Mouse (Mus musculus): Measurements from ENCODE around the gene Asb1. TPM values are rescaled to one million over a fixed set of nuclear protein-coding genes. Genes with fewer than 3 reads are reported as not detected.

The Asb1 gene
- total RNA-seq, 1 experiment, result 12.2 TPM

DNA sequence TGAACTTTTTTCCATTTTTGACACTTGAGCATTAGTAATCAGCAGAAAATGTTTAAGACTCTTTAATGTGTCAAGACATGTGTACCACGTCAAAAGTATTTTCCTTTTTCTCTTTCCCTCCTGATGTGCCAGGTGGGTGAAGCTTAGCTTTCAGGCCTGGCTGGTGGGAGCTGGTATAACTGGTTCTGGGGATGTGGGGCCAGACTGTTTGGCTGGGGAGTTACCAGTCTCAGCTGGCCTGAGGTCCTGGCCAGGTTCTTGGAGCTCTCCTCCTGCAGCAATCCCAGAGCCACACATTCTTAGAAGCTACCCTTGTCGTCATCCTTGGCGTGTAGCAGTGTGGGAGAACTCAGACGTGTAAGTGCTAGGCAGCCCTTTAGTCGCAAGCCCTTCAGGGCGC, 24.7 kb upstream of the Asb1 start:
- TF ChIP-seq CHD2 (IDR thresholded peaks at IDR 0.05; ENCODE audit: low read depth, low read length), result no peak
- TF ChIP-seq MAFK (IDR thresholded peaks at IDR 0.05; ENCODE audit: insufficient read depth, low read depth, low read length), result no peak
- TF ChIP-seq ZNF384 (IDR thresholded peaks at IDR 0.05; ENCODE audit: low read depth, low read length), result no peak
- no peak for TF ChIP-seq HCFC1 (IDR thresholded peaks at IDR 0.05; ENCODE audit: borderline replicate concordance, insufficient read depth, low read length)
- TF ChIP-seq ZC3H11A (IDR thresholded peaks at IDR 0.05; ENCODE audit: borderline replicate concordance, low read depth, low read length), result no peak
- in situ Hi-C loops (cut with MboI; ENCODE audit: low sequenced_read_pairs in 2 of 2, unreplicated experiment in 2 of 2), result no loop called here
- no peak overlapping the region for H3K4me3 ChIP-seq (ENCODE audit: insufficient read depth in 1 of 2, low read depth in 1 of 2, low read length in 2 of 2, poor library complexity in 1 of 2, severe bottlenecking in 1 of 2)
- H3K27ac ChIP-seq (ENCODE audit: insufficient read depth, low read depth, low read length, poor library complexity, severe bottlenecking), result no peak overlapping the region
- DNase-seq (ENCODE audit: low read depth, low spot score), result no peak
- no peak overlapping the region for H3K9ac ChIP-seq (ENCODE audit: insufficient read depth, low read depth, low read length, poor library complexity, severe bottlenecking)
- H3K4me1 ChIP-seq (ENCODE audit: control insufficient read depth in 2 of 2, insufficient read depth in 2 of 2, low read length in 2 of 2, poor library complexity in 1 of 2), result no peaks in the 10 kb centered on the region
- H3K36me3 ChIP-seq (ENCODE audit: control insufficient read depth, insufficient read depth, low read length, poor library complexity, severe bottlenecking), result peaks cover 2% of the 10 kb centered on the region; the same call in 1 of the 2 replicates
- no peaks in the 10 kb centered on the region for H3K9me3 ChIP-seq (ENCODE audit: control insufficient read depth, insufficient read depth, low read depth, low read length)

DNA sequence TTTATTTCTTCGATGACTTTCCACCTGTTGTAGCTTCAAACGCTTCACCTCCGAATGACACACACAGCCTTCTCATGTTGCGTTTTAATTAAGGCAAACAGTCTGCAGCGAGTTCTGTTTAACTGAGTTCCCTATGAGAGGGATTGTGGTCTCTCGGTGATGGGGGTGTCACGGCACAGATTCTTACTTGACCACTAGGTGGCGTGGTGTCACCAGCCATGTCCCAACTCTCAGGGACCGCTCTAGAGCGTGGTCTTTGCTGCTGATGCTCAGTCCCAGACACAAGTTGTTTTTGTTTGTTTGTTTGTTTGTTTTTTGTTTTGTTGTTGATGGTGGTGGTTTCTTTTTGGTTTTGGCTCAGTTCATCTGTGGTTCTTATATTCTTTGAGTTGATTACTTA, 16.6 kb upstream of the Asb1 start:
- Histone ChIP-seq H3K36me3 (ENCODE audit: control insufficient read depth, insufficient read depth, low read length, poor library complexity, severe bottlenecking) (peaks cover 16% of the 10 kb centered on the region), H3K9me3 (ENCODE audit: control insufficient read depth, insufficient read depth, low read depth, low read length) (no peaks in the 10 kb centered on the region), H3K4me3 (ENCODE audit: insufficient read depth in 1 of 2, low read depth in 1 of 2, low read length in 2 of 2, poor library complexity in 1 of 2, severe bottlenecking in 1 of 2) (no peak overlapping the region), H3K9ac (ENCODE audit: insufficient read depth, low read depth, low read length, poor library complexity, severe bottlenecking) (no peak overlapping the region), H3K27ac (ENCODE audit: insufficient read depth, low read depth, low read length, poor library complexity, severe bottlenecking) (no peak overlapping the region), H3K4me1 (ENCODE audit: control insufficient read depth in 2 of 2, insufficient read depth in 2 of 2, low read length in 2 of 2, poor library complexity in 1 of 2) (no peaks in the 10 kb centered on the region)
- TF ChIP-seq ZNF384 (IDR thresholded peaks at IDR 0.05; ENCODE audit: low read depth, low read length), result no peak
- TF ChIP-seq ZC3H11A (IDR thresholded peaks at IDR 0.05; ENCODE audit: borderline replicate concordance, low read depth, low read length), result no peak
- no peak for TF ChIP-seq MAFK (IDR thresholded peaks at IDR 0.05; ENCODE audit: insufficient read depth, low read depth, low read length)
- TF ChIP-seq HCFC1 (IDR thresholded peaks at IDR 0.05; ENCODE audit: borderline replicate concordance, insufficient read depth, low read length), result no peak
- TF ChIP-seq CHD2 (IDR thresholded peaks at IDR 0.05; ENCODE audit: low read depth, low read length), result no peak
- in situ Hi-C loops (cut with MboI; ENCODE audit: low sequenced_read_pairs in 2 of 2, unreplicated experiment in 2 of 2), result no loop called here
- no peak for DNase-seq (ENCODE audit: low read depth, low spot score)

DNA sequence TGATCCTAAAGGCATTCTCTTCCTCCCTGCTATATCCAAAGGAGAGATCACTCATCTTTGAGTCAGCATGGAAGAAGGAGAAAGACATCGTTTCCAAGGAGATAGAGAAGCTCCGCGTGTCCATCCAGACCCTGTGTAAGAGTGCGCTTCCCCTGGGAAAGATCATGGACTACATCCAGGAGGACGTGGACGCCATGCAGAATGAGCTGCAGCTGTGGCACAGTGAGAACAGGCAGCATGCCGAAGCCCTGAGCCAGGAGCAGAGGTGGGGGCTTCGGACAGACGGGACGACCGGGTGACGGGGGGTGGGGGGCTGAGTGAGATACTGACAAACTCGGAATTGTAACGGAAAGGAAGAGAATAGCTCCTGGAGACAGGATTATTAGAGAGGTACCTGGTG, 14.5 kb upstream of the Asb1 start:
- in situ Hi-C loops (cut with MboI; ENCODE audit: low sequenced_read_pairs in 2 of 2, unreplicated experiment in 2 of 2), result no loop called here

DNA sequence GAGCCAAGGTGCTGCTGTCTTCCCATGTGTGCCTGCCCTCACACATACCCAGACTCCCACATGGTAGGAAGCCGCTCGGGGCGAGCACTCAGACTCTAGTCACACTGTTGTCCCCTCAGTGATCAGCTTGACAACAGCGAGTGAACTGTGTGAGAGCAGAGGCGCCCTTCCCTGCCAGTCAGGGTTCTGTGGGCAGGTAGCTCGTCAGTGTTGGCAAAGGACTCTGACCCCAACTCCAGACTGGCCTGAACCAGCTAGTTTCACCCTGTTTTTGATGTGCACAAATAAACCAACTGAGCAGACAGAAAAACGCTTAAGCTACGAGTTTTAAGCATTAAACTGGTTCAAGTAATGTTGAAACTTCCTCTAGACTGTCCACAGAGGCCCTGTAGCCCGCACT, 10.2 kb upstream of the Asb1 start:
- peaks cover 10% of the 10 kb centered on the region for H3K36me3 ChIP-seq (ENCODE audit: control insufficient read depth, insufficient read depth, low read length, poor library complexity, severe bottlenecking)
- no peak for DNase-seq (ENCODE audit: low read depth, low spot score)
- TF ChIP-seq HCFC1 (IDR thresholded peaks at IDR 0.05; ENCODE audit: borderline replicate concordance, insufficient read depth, low read length) (no peak), ZC3H11A (IDR thresholded peaks at IDR 0.05; ENCODE audit: borderline replicate concordance, low read depth, low read length) (no peak), ZNF384 (IDR thresholded peaks at IDR 0.05; ENCODE audit: low read depth, low read length) (no peak), MAFK (IDR thresholded peaks at IDR 0.05; ENCODE audit: insufficient read depth, low read depth, low read length) (no peak), CHD2 (IDR thresholded peaks at IDR 0.05; ENCODE audit: low read depth, low read length) (no peak)
- in situ Hi-C loops (cut with MboI; ENCODE audit: low sequenced_read_pairs in 2 of 2, unreplicated experiment in 2 of 2), result no loop called here
- H3K4me3 ChIP-seq (ENCODE audit: insufficient read depth in 1 of 2, low read depth in 1 of 2, low read length in 2 of 2, poor library complexity in 1 of 2, severe bottlenecking in 1 of 2), result no peak overlapping the region
- H3K9me3 ChIP-seq (ENCODE audit: control insufficient read depth, insufficient read depth, low read depth, low read length), result no peaks in the 10 kb centered on the region
- H3K4me1 ChIP-seq (ENCODE audit: control insufficient read depth in 2 of 2, insufficient read depth in 2 of 2, low read length in 2 of 2, poor library complexity in 1 of 2), result peaks cover 0 to 8% of the 10 kb centered on the region in 2 experiments; a peak in 1 of 4 replicates
- H3K9ac ChIP-seq (ENCODE audit: insufficient read depth, low read depth, low read length, poor library complexity, severe bottlenecking), result no peak overlapping the region
- H3K27ac ChIP-seq (ENCODE audit: insufficient read depth, low read depth, low read length, poor library complexity, severe bottlenecking), result no peak overlapping the region

More for the DNA sequence above, 14.5 kb upstream of the Asb1 start:
- no peak overlapping the region for H3K27ac ChIP-seq (ENCODE audit: insufficient read depth, low read depth, low read length, poor library complexity, severe bottlenecking)
- no peaks in the 10 kb centered on the region for H3K9me3 ChIP-seq (ENCODE audit: control insufficient read depth, insufficient read depth, low read depth, low read length)
- H3K4me3 ChIP-seq (ENCODE audit: insufficient read depth in 1 of 2, low read depth in 1 of 2, low read length in 2 of 2, poor library complexity in 1 of 2, severe bottlenecking in 1 of 2), result no peak overlapping the region
- TF ChIP-seq ZC3H11A (IDR thresholded peaks at IDR 0.05; ENCODE audit: borderline replicate concordance, low read depth, low read length) (no peak), HCFC1 (IDR thresholded peaks at IDR 0.05; ENCODE audit: borderline replicate concordance, insufficient read depth, low read length) (no peak), CHD2 (IDR thresholded peaks at IDR 0.05; ENCODE audit: low read depth, low read length) (no peak), ZNF384 (IDR thresholded peaks at IDR 0.05; ENCODE audit: low read depth, low read length) (no peak)
- no peak overlapping the region for H3K9ac ChIP-seq (ENCODE audit: insufficient read depth, low read depth, low read length, poor library complexity, severe bottlenecking)
- H3K36me3 ChIP-seq (ENCODE audit: control insufficient read depth, insufficient read depth, low read length, poor library complexity, severe bottlenecking), result peaks cover 16% of the 10 kb centered on the region
- no peak for DNase-seq (ENCODE audit: low read depth, low spot score)
- no peaks in the 10 kb centered on the region for H3K4me1 ChIP-seq (ENCODE audit: control insufficient read depth in 2 of 2, insufficient read depth in 2 of 2, low read length in 2 of 2, poor library complexity in 1 of 2)

DNA sequence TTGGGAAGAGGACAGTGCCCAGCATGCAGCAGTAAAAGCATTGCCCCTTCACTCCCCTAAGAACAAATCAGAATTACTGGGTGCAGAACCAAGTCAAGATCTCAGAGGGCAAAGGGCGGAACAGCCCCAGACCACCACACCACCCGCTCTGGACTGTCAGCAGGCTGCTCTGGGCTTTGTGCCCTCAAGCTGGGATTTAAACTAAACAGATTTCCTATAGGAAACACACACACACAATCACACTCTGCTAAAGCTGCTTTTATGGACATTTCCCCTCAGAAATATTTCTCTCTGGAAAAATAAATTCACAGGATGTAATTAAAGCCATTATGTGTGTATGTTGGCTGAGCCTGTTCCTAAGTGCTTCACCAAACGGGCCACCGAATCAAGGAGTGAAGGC, 8.1 kb upstream of the Asb1 start:
- no peak for TF ChIP-seq CHD2 (IDR thresholded peaks at IDR 0.05; ENCODE audit: low read depth, low read length)
- no peak for TF ChIP-seq MAFK (IDR thresholded peaks at IDR 0.05; ENCODE audit: insufficient read depth, low read depth, low read length)
- no peak for TF ChIP-seq ZC3H11A (IDR thresholded peaks at IDR 0.05; ENCODE audit: borderline replicate concordance, low read depth, low read length)
- no peak for TF ChIP-seq HCFC1 (IDR thresholded peaks at IDR 0.05; ENCODE audit: borderline replicate concordance, insufficient read depth, low read length)
- TF ChIP-seq ZNF384 (IDR thresholded peaks at IDR 0.05; ENCODE audit: low read depth, low read length), result no peak
- in situ Hi-C loops (cut with MboI; ENCODE audit: low sequenced_read_pairs in 2 of 2, unreplicated experiment in 2 of 2), result no loop called here
- peaks cover 0 to 14% of the 10 kb centered on the region in 2 experiments; a peak in 1 of 4 replicates for H3K4me1 ChIP-seq (ENCODE audit: control insufficient read depth in 2 of 2, insufficient read depth in 2 of 2, low read length in 2 of 2, poor library complexity in 1 of 2)
- peaks cover 3% of the 10 kb centered on the region; the same call in 1 of the 2 replicates for H3K36me3 ChIP-seq (ENCODE audit: control insufficient read depth, insufficient read depth, low read length, poor library complexity, severe bottlenecking)
- no peaks in the 10 kb centered on the region for H3K9me3 ChIP-seq (ENCODE audit: control insufficient read depth, insufficient read depth, low read depth, low read length)
- H3K27ac ChIP-seq (ENCODE audit: insufficient read depth, low read depth, low read length, poor library complexity, severe bottlenecking), result no peak overlapping the region
- no peak overlapping the region for H3K9ac ChIP-seq (ENCODE audit: insufficient read depth, low read depth, low read length, poor library complexity, severe bottlenecking)
- no peak for DNase-seq (ENCODE audit: low read depth, low spot score)
- H3K4me3 ChIP-seq (ENCODE audit: insufficient read depth in 1 of 2, low read depth in 1 of 2, low read length in 2 of 2, poor library complexity in 1 of 2, severe bottlenecking in 1 of 2), result no peak overlapping the region

All from ES-E14 (cell line).